Mouse (Mus musculus): ENCODE measurements around the gene Cfap65.

The Cfap65 gene

DNA sequence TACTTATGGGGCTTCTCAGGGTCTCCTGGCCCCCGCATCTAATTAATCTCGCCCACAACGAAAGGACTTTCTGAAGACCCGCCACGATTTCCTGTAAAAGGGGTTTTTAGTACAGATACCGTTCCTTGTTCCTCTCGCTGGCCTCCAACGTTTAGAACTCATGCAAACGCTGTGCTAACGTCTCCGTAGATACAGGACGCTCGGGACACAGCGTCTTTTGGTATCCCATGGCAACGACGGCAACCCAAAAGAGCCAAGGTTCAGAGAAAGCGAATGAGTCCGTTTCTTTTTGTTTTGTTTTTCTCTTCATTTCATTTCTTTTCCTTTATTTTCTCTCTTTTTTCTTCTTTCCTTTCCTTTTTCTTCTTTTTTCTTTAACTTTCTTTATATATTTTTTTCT, at the start of gene Cfap65:
Gene Cfap65, minus strand, starts transcription at position 198 of the 400 bp plus-strand sequence.
- peak; percentile 65 to 81 for DNase-seq

DNA sequence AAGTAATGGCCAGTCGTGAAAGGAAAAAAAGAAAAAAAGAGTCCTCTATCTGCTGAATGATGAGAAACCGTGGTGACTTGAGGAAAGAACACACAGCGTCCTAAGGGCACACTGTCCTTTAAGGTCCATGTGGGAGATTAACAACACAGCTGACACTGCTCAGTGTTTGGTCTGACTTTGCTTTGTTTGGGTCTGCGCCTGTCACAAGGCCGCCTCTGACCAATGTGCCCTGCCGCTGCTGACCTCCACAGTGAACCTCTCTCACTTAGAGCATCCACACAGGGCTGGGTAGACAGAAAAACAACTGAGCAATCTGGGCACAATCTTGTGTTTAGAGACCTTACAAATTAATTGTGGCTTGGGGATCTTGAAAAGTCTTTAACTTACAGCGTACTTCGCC, 41.6 kb upstream of the Cfap65 start:
- DNase-seq = no peak

DNA sequence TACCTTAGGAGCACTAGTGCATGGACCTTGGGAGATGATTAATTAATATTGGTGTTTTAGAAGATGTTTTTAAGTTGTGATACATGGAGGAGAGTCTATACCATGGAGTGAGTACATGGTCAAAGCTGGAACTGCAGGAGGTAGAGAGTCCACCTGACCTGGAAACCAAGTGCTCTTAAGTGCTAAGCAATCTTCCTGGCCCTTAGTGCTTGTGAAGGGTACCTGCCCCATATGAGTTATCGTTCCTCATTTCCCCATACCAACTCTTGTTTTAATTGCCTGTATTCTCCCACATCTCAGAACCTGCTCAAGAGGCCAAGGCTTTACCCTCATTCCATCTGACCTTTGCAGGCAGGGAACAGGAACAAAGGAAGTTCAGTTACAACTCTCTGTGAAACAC, 40.5 kb upstream of the Cfap65 start:
- DNase-seq = no peak

DNA sequence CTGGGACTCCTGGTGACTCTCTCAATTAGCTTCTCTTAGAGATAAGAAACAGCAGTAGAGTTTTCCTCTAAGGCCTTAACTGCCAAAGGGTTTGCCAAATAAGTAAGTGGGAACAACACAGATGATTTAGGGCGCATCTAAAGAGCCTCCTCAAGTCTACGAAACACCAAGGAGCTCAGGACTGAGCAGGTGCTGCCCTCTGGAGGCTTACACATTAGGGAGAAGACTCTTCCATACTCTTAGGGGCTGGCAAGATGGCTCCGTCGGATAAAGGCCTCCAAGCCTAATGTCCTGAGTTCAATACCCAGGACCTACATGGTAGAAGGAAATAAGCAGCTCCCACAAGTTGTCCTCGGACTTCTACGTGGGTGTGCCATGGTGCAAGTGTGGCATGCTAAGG, 38.2 kb upstream of the Cfap65 start:
- DNase-seq = no peak

DNA sequence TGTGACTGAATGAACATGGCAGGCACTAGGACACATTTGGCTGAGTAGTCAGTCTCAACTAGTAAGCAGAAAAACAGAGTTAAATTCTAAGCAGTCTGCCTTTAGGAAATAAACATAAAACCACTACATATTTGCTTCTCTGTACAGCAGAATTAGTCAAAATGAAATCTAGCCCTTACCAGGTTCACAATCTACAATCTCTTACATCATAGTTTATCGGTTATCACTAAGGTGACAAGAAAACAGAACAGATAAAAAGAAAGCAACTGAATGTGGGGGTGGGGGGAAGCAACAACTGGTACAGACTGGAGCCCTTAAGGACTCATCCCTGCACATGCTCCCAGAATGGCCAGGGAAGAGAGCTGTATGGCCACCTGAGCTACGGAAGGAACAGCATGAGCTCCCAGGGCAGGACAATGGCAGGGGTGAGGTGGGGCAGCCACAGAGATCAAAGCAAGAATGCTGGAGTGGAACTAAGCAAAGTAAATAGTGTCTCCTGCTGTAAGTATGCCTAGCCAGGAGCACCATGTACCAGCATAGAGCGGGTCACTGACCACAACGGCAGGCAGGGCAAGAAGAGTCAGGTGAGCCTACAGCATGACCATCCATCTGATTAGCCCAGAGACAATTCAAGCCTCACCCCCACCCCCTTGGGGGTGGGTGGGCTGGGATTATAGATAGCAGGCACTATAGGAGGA, 36.1 kb upstream of the Cfap65 start:
- no peak for DNase-seq

DNA sequence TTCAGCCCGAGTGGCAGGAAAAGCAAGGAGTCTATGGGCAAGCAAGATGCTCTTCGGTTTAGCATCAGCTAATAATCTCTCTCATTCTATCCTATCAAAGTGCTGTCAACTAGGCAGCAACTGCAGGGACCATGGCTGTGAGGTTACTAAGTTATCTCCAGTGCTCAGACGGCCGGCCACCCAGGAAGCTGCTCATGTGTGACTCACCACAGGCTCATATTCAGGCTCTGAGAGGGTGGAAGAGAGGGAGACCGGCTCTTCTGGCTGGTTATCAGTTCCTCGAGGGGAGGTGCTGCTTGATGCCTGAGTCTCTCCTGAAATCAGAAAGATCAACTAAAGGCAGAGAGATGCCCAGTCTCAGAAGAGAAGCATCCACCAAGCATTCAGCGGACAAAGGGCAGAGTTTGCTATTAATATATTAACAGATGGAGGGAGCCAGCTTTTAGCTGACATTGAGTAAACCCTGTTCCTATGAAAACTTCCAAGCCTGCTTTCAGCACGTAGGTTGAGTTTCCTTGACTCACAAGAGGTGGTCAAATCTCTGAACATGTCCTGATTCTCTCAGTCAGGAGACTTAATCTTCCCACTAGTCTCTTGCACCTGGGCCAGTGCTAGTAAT, 32.7 kb upstream of the Cfap65 start:
- no peak for DNase-seq

DNA sequence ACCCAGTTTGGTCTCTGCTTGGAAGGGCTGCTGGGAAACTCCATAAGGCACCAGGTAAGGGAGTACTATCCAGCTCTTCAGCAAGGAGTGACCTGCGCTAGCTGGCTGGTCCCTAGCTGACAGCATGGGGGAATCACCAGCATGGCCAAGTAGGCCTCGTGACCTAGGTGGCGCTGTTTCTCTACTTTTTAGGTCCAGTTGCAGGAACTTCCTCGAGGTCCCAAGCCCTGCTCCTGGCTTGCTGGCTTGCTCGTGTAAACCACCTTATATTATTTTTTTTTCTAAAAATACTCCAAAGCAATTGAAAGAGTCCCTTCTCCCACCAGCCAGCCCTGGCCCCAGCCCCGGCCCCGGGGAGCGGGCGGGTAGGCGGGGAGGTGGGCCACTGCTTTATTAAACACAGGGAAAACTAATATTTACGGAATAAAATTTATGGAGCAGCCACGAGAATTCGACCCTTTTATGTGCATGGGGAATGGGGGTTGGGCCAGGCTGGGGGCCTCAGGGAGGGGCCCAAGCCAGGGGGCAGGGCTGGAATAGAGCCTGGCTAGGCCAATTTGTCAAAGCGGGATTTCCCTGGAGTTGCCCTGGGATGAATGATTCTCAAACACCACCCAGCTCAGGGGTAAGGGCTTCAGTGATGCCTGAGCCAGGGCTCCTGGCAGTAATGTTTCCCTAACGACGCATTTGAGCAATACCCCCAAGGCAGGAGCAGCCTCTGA, 29.3 kb upstream of the Cfap65 start:
- peak; percentile 70 to 83 for DNase-seq

DNA sequence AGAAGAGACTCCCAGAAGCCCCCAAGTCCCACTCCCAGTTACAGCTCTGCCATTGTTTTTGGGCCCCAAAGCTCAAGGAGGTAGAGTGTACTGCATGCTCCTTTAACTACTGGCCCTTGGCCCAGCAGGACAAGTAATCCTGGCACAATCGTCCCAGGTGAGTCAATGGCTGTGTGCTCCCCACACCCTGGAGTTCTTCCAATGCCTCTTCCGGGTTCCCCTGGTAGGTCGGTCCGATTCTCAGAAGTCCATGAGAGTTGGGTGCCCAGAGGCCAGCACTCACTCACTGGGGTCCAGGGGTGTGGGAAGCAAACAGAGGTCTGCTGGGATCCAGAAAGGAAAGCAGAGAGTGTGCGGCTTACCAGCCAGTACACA, 27.4 kb upstream of the Cfap65 start:
- DNase-seq = no peak

DNA sequence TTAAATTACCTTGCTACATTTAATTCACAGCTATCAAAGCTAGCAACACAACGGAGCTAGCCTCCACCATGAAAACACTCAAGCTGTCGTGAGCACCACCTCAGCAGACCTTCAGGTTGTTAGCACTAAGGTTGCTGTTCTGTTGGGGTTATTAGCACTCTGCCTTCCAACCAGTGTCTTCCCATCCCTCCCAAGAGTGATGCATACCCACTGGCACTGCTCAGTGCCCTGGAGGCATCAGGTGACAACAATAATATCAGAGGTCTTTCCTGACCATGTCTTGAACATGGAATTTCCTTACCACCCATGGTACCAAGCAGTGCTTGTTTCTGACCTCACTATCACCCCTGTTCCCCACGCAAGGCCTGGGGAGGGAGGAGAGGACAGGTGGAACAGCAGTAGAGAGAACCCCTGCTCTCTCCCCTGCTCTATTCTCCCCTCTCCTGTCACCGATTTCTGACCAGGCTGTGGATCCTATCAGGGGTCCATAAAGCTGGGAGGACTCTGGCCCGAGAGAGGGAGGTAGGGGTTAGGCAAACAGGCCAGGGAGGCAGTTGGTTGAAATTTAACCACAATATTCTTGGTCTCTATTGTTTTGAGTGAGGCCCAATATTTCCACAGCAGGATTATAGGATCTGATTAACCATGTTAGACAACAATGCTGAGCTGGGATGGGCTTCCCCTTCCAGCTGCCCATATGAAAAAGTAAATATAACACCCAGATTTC, 26.9 kb upstream of the Cfap65 start:
- no peak for DNase-seq

DNA sequence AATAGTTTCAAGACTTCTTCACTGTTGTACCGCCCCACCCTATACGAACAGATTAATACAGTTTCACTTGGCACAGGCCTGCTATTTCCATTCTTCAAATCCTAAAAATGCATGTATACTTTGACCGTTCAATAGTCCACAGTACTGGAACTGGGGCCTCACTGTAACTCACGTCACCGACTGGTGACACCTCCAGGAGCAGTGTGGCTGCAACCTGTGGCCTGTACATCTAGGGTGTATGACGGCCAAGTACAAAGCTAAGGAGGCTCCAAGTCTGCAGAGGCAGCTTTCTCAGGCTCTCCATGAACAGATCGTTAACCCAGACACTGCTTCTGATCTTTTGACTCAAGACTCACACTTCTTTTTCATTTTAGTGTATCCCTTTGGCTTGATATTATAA, 26.3 kb upstream of the Cfap65 start:
- no peak for DNase-seq

DNA sequence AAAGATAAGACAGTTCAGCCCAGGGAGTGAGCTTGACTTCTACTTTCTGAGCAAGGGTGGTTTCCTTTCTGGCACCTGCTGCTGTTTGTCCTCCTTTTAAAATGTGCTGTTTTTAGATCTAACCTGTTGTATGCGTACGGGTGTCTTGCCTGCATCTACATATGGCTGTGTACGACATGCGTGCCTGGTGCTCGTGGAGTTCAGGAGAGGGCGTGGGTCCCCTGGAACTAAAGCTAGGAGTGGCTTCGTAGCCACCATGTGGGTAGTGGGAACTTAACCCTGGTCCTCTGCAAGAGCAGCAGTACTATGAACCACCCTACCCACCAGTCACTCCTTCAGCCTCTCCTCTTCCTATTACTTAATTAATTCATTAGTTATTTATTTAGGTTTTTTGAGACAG, 24.7 kb upstream of the Cfap65 start:
- DNase-seq = no peak

DNA sequence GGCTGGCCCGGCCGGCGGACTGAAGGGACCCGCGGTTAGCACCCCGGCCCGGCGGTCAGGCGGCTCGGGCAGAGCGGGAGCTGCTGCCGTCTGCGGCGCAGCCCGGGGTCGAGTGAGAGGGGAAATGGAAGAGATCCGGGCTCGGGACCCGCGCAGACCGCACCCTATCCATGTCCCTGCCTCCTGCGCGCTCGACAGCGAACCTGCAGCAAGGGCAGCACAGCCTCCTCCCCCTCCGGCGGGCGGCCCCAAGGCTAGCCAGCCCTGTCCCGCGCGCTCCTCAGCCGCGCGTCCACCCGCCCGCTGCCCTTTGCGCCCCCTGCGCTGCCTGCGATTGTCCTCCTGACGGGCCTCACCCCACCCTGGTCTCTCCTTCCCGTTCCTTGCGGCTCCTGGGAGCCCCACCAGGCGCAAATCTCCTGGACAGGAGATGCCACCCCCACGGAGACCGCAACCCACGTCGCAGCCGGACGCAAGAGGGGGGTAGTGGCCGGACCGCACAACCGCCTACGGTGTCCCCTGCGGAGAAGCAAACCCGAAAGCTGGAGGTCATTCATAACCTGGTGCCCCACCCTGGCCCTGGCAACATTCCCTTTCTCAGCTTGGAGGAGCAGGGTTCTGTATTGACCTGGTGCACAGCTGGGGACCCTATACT, 16.3 kb upstream of the Cfap65 start, which contains the start of gene Ihh:
Gene Ihh, minus strand, starts transcription at position 117 of the 655 bp plus-strand sequence.
- peak; percentile 14 to 16 for DNase-seq

DNA sequence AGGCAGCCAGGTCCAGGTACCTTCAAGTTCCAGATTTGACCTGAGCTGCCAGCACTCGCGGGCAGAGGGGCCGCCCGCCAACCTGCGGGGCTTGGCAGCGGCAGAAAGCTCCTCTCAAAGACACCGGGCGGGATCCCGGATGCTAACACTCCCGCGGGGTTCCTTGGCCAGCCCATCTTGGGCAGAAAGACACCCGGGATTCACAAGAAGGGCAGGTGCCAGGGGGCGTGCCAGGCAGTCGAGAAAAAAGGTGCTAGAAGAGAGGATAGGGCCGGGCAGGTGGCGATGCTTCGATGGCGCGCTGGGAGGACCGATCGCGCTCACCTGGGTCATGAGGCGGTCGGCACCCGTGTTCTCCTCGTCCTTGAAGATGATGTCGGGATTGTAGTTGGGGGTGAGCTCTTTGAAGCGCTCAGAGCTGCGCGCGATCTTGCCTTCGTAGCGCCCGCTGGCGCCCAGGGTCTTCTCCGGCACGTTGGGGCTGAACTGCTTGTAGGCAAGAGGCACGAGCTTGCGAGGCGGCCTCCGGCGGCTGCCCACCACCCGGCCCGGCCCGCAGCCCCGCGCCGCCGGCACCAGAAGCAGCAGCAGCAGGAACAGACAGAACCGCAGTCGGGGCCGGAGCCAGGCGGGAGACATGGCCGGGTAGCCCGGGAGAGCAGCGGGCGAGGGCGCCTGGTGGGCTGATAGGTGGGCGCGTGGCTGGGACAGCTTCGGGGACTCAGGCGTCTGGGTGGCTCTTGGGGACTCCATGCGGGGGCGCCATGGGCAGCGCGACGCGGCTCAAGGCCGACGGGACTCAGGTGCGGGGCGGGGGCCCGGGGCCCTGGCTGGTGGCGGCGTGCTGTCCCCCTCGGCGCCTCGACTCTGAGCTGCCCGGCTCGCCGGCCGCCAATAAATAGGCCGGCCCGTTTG, 15.4 kb upstream of the Cfap65 start:
- DNase-seq = peak; percentile 12 to 13

DNA sequence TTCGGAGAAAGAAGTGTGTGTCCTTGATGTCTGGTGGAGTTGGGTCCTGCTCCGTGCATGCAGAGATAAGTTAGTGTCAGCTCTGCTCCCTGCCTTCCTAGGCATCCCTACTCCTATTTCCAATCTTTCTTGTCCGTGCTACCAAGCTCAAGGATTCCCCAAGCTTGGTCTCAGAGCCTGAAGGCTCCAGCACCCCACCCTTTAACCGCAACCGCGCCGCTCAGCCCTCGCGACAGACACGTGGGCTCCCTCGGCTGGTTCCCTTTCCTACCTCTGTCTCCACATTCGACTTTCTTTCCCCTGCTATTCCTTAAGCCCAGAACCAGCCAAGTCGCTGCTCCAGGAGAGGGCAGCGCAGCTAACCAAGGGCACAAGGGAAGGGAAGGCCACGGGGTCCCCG, 14.7 kb upstream of the Cfap65 start:
- no peak for DNase-seq

DNA sequence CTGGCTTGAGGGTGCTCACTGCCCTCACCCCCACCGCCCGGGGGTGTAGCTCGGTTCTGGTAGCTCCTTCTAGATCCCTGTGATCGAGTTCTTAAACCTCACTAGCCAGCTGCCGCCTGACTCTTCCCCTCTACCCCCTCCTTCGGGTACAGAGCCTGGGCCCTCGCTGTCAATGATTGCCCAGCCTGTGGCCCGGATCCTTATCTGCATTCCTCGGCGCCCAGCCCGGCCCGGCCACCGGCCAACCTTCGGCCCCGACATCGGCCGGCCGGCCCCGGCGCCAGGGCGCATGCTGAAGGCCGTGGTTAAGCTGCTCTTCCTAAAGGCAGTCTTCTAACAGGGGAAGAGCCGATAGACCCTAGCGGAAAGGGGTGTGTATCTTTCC, 14.3 kb upstream of the Cfap65 start:
- peak; percentile 18 to 38 for DNase-seq

DNA sequence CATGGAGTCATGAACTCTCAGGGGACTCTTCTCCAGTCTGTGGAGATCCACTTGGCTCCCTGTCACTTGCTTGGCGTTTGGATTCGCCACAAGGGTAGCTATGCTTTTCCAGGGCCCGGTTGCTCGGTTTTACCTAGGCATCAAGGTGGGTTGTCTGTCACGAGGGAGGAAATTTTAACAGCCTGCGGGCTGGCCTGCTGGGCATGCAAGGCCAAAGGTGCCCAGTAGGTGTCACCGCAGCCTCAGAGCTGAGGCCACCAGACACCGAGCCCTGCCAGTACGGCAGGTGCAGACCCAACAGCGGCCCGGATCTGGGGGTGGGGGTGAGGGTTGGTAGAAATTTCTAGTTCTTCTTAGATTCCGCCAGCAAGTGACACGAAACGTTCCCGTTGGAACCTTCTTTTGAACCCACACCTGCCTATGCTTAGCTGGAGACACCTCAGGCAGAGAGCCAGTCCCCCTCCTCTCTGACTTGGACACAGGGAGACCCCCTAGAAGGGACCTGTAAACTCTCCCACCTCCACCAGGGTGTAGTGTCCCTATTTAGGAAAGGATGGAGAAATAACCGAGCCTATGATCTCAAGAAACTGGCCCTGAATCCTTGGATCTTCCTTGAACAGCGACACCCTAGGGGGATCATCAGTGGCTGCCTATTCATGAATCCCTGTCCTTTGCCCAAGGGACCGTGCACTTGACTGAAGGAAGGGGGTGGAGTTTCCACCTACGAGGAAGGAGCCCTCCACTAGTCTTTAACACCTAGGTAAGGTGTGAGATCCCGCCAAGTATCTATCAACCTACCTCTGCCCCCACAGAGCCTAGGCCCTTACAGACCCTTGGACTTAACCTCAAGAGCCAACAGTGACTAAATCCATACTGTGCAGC, 13.6 kb upstream of the Cfap65 start:
- peak; percentile 84 to 89 for DNase-seq

DNA sequence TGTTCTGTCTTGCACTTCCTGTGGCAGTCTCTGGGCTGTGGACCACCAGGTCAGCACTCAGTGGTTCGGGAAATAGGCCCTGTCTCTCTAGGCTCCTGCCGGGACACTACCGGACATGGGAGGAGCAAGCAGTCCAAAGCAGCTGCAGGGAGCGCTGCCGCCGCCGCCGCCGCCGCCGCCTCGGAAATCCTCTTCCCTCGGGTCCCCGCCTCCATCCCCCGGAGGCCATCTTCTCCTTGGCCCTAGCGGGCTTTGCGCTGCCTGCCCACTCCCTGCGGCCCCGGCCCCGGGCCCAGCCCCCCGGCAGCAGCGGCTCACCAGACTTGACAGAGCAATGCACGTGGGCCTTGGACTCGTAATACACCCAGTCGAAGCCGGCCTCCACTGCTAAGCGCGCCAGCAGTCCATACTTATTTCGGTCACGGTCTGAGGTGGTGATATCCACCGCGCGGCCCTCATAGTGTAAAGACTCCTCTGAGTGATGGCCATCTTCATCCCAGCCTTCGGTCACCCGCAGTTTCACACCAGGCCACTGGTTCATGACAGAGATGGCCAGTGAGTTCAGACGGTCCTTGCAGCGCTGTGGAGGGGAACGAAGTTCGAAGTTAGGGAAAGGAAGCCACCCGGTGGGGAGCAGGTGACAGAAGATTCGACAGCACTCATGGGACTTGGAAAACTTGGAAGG, 12.7 kb upstream of the Cfap65 start:
- DNase-seq = peak in 1 of 2 experiments; percentile 23

DNA sequence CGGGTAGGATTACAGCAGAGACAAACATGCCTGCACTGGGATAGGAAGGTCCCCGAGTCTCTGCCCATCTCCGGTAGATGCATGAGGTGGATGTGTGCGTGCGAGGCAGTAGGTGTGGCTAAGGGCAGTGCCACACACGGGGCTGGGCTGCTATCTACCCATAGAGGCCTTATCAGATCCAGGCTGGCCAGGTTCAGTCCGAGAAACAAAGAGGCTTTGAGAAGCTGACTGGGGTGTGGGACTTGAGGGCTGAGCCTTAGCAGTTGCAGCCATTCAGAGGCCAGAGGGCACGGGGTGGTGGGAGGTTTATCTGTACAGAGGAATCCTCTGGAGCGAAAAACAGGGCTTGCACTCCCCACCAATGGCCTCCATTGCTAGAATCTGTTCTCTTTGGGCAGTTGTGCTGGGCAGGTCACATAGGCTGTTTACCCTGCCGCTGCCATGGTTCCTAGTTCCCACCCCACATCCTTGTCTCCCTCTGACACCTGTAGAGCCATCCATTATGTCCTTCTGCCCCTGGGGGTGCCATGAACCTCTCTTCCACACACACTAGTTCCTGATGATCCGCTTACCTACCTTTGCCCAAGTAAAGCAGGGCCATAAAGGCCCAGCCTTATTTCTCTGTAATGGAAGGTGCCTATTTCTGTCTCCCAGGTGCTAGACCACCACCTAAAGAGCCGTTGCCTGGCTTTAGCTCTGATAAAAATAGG, 6.4 kb upstream of the Cfap65 start:
- no peak for DNase-seq

DNA sequence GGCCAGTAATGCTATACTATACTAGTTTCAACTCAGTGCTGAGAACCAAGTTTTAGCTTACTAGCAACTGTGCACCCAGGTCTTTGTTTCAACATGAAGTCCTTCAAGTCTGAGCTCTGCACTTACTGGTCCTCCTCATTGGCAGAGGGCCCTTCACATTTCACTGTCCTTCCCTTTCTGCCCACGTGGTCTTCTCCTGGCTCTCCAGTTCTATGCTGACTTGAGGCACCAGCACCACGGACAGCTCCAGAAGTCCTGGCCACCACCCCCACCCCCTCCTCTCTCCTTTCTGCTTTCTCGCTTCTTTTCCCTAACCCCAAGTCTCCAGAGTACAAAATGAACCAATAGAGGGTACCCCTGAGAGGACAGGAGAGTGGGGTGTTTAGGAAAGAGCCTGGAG, 4.4 kb upstream of the Cfap65 start:
- no peak for DNase-seq

All from cerebellum, postnatal 25 days (tissue).